Mouse (Mus musculus) neural tube, embryonic 12.5 days (tissue): ENCODE results near the gene Cbx8. TPM values are rescaled to one million over a fixed set of nuclear protein-coding genes. Genes with fewer than 3 reads are reported as not detected.

Experiments
- ATAC-seq: fragments of 200-750 bp; cut with Nextera tagmentation; 2 replicates; pipeline ENCODE4 v1.8.0; 2017; ENCODE audit warnings: low read depth, mild to moderate bottlenecking, moderate TSS enrichment, moderate library complexity; ENCODE audit not compliant: low FRiP score
- H3K27ac ChIP-seq: fragments of 300-500 bp; sonication (generic); 2 replicates; pipeline ENCODE4 v1.5.1; 2016
- H3K27me3 ChIP-seq: fragments of 300-500 bp; sonication (generic); replicated peaks from 2 replicates; pipeline ENCODE4 v1.6.1; 2016; ENCODE audit warnings: mild to moderate bottlenecking
- H3K36me3 ChIP-seq: fragments of 300-500 bp; sonication (generic); 2 replicates; pipeline ENCODE4 v1.6.1; 2016; ENCODE audit warnings: mild to moderate bottlenecking
- H3K4me1 ChIP-seq: fragments of 300-500 bp; sonication (generic); 2 replicates; pipeline ENCODE4 v1.6.1; 2016
- H3K4me2 ChIP-seq: fragments of 300-500 bp; sonication (generic); replicated peaks from 2 replicates; pipeline ENCODE4 v1.6.1; 2016; ENCODE audit warnings: mild to moderate bottlenecking
- H3K4me3 ChIP-seq: fragments of 300-500 bp; sonication (generic); 2 replicates; pipeline ENCODE4 v1.5.1; 2016
- H3K9ac ChIP-seq: fragments of 300-500 bp; sonication (generic); 2 replicates; pipeline ENCODE4 v1.6.1; 2016; ENCODE audit warnings: mild to moderate bottlenecking
- H3K9me3 ChIP-seq: fragments of 300-500 bp; sonication (generic); 2 replicates; pipeline ENCODE4 v1.6.1; 2016; ENCODE audit warnings: mild to moderate bottlenecking
- WGBS: fragments of 180-500 bp; shearing (Covaris S2); methylation state at CpG from one replicate; pipeline ENCODE4 v1.1.7; 2016; 5-methylcytosine and 5-hydroxymethylcytosine counted together
- polyA plus RNA-seq: library from polyadenylated mRNA; unstranded; fragments of >200 nt; fragmentation: Nextera tagmentation; extraction: Ambion mirVana; gene quantifications from 2 replicates; pipeline ENCODE4 v1.2.1, GENCODE M21; 2016

Gene Cbx8
- polyA plus RNA-seq, 1 experiment from 2014 or later = 9.9 TPM

- Histone ChIP-seq H3K9ac (peak overlapping the region; percentile 69), H3K9me3 (no peaks in the 10 kb centered on the region), H3K27me3 (peaks cover 78% of the 10 kb centered on the region), H3K4me1 (peaks cover 58% of the 10 kb centered on the region), H3K4me3 (peak overlapping the region; percentile 30), H3K27ac (peak overlapping the region; percentile 82), H3K36me3 (no peaks in the 10 kb centered on the region), H3K4me2 (peak overlapping the region; percentile 84)
- peak; percentile 93 for ATAC-seq
- under 1% methylated on average over 41 of the region's 42 CpGs for WGBS
These were observed 12.5 kb upstream of the Cbx8 start for GRCm38 (mm10) chr11:119053257-119053670.

- H3K9me3 ChIP-seq = no peaks in the 10 kb centered on the region
- peaks cover 78% of the 10 kb centered on the region for H3K27me3 ChIP-seq
- 2% methylated on average over 13 of the region's 13 CpGs for WGBS
- ATAC-seq = no peak
- peak overlapping the region; percentile 27 for H3K4me3 ChIP-seq
- peak overlapping the region; percentile 69 for H3K9ac ChIP-seq
- no peaks in the 10 kb centered on the region for H3K36me3 ChIP-seq
- peak overlapping the region; percentile 84 for H3K4me2 ChIP-seq
- peaks cover 58% of the 10 kb centered on the region for H3K4me1 ChIP-seq
- peak overlapping the region; percentile 82 for H3K27ac ChIP-seq
These were observed 12.0 kb upstream of the Cbx8 start for GRCm38 (mm10) chr11:119052661-119053256.

GRCm38 (mm10) chr11:119051927-119052660, 11.3 kb upstream of the Cbx8 start:
- H3K9me3 ChIP-seq = no peaks in the 10 kb centered on the region
- H3K27ac ChIP-seq = no peak overlapping the region
- no peak for ATAC-seq
- H3K36me3 ChIP-seq = no peaks in the 10 kb centered on the region
- H3K9ac ChIP-seq = 0 out of 2 replicates have a peak overlapping the region, but pooled peaks have one; percentile 8
- H3K4me3 ChIP-seq = no peak overlapping the region
- 3% methylated on average over 15 of the region's 15 CpGs for WGBS
- peaks cover 78% of the 10 kb centered on the region for H3K27me3 ChIP-seq
- H3K4me2 ChIP-seq = peak overlapping the region; percentile 84; the same call in 1 of the 2 replicates
- H3K4me1 ChIP-seq = peaks cover 57% of the 10 kb centered on the region

GRCm38 (mm10) chr11:119051426-119051825, 10.7 kb upstream of the Cbx8 start:
- H3K36me3 ChIP-seq = no peaks in the 10 kb centered on the region

GRCm38 (mm10) chr11:119050361-119050760, 9.6 kb upstream of the Cbx8 start:
- H3K4me3 ChIP-seq = no peak overlapping the region
- no peak overlapping the region for H3K4me2 ChIP-seq
- H3K9ac ChIP-seq = no peak overlapping the region
- ATAC-seq = no peak
- no peaks in the 10 kb centered on the region for H3K9me3 ChIP-seq
- peaks cover 58% of the 10 kb centered on the region for H3K4me1 ChIP-seq
- peaks cover 86% of the 10 kb centered on the region for H3K27me3 ChIP-seq
- no peak overlapping the region for H3K27ac ChIP-seq
- WGBS = 6% methylated on average over 2 of the region's 2 CpGs
- no peaks in the 10 kb centered on the region for H3K36me3 ChIP-seq

More at GRCm38 (mm10) chr11:119051426-119051825, 10.7 kb upstream of the Cbx8 start:
- no peak for ATAC-seq
- Histone ChIP-seq H3K4me3 (no peak overlapping the region), H3K9me3 (no peaks in the 10 kb centered on the region), H3K27me3 (peaks cover 85% of the 10 kb centered on the region), H3K9ac (no peak overlapping the region), H3K4me2 (no peak overlapping the region), H3K27ac (no peak overlapping the region), H3K4me1 (peaks cover 62% of the 10 kb centered on the region)

GRCm38 (mm10) chr11:119048133-119048510, 7.4 kb upstream of the Cbx8 start:
- Histone ChIP-seq H3K9ac (no peak overlapping the region), H3K4me3 (no peak overlapping the region), H3K4me1 (peaks cover 43% of the 10 kb centered on the region), H3K27ac (no peak overlapping the region), H3K9me3 (no peaks in the 10 kb centered on the region), H3K36me3 (no peaks in the 10 kb centered on the region), H3K4me2 (peak overlapping the region; percentile 64; the same call in 1 of the 2 replicates), H3K27me3 (peaks cover 96% of the 10 kb centered on the region)
- under 1% methylated on average over 13 of the region's 13 CpGs for WGBS
- ATAC-seq = no peak

- no peaks in the 10 kb centered on the region for H3K36me3 ChIP-seq
- peak overlapping the region; percentile 28 for H3K4me3 ChIP-seq
- WGBS = under 1% methylated on average over 43 of the region's 43 CpGs
- H3K4me1 ChIP-seq = peaks cover 41% of the 10 kb centered on the region
- H3K27me3 ChIP-seq = peaks cover 99% of the 10 kb centered on the region
- no peak overlapping the region for H3K9ac ChIP-seq
- H3K4me2 ChIP-seq = peak overlapping the region; percentile 64
- H3K9me3 ChIP-seq = no peaks in the 10 kb centered on the region
- no peak for ATAC-seq
- no peak overlapping the region for H3K27ac ChIP-seq
These were observed 6.7 kb upstream of the Cbx8 start for GRCm38 (mm10) chr11:119047261-119048132.

GRCm38 (mm10) chr11:119046601-119047245, 6.0 kb upstream of the Cbx8 start:
- Histone ChIP-seq H3K9ac (peak overlapping the region; percentile 36; the same call in 1 of the 2 replicates), H3K27me3 (peaks cover 99% of the 10 kb centered on the region), H3K4me3 (peak overlapping the region; percentile 28), H3K9me3 (no peaks in the 10 kb centered on the region), H3K36me3 (no peaks in the 10 kb centered on the region), H3K27ac (no peak overlapping the region), H3K4me1 (peaks cover 42% of the 10 kb centered on the region), H3K4me2 (peak overlapping the region; percentile 64)
- ATAC-seq = no peak
- 1% methylated on average over 39 of the region's 39 CpGs for WGBS

GRCm38 (mm10) chr11:119044551-119045337, 4.0 kb upstream of the Cbx8 start:
- Histone ChIP-seq H3K9me3 (no peaks in the 10 kb centered on the region), H3K4me1 (peaks cover 57% of the 10 kb centered on the region), H3K27me3 (peaks cover 83% of the 10 kb centered on the region), H3K27ac (no peak overlapping the region), H3K9ac (no peak overlapping the region), H3K4me2 (peak overlapping the region; percentile 35), H3K4me3 (peak overlapping the region; percentile 7; the same call in 1 of the 2 replicates), H3K36me3 (no peaks in the 10 kb centered on the region)
- WGBS = 1% methylated on average over 41 of the region's 41 CpGs
- ATAC-seq = no peak

GRCm38 (mm10) chr11:119043761-119044550, 3.2 kb upstream of the Cbx8 start:
- no peak overlapping the region for H3K27ac ChIP-seq
- ATAC-seq = no peak
- peaks cover 65% of the 10 kb centered on the region for H3K4me1 ChIP-seq
- H3K9me3 ChIP-seq = no peaks in the 10 kb centered on the region
- H3K27me3 ChIP-seq = peaks cover 83% of the 10 kb centered on the region
- H3K36me3 ChIP-seq = peaks cover 6% of the 10 kb centered on the region; the same call in 1 of the 2 replicates
- H3K4me2 ChIP-seq = peak overlapping the region; percentile 35
- H3K9ac ChIP-seq = no peak overlapping the region
- WGBS = 2% methylated on average over 10 of the region's 10 CpGs
- no peak overlapping the region for H3K4me3 ChIP-seq

GRCm38 (mm10) chr11:119043273-119043540, 2.4 kb upstream of the Cbx8 start:
- H3K9ac ChIP-seq = no peak overlapping the region
- H3K4me2 ChIP-seq = no peak overlapping the region
- no peak overlapping the region for H3K4me3 ChIP-seq
- H3K27ac ChIP-seq = no peak overlapping the region
- H3K4me1 ChIP-seq = peaks cover 67% of the 10 kb centered on the region
- WGBS = 2% methylated on average over 4 of the region's 4 CpGs
- H3K36me3 ChIP-seq = peaks cover 11% of the 10 kb centered on the region; the same call in 1 of the 2 replicates
- ATAC-seq = no peak
- no peaks in the 10 kb centered on the region for H3K9me3 ChIP-seq
- H3K27me3 ChIP-seq = peaks cover 84% of the 10 kb centered on the region
